Mouse (Mus musculus) liver, postnatal 0 days (tissue): ENCODE measurements at regions not wholly inside any gene's neighbourhood (a gene's known extent, or its start where the extent isn't known, plus 50 kb on each side); places are given as distances from the start of the nearest gene placed in this dataset.

Experiments
- CTCF ChIP-seq: sonication (generic); IDR thresholded peaks from 2 replicates; pipeline ENCODE4 v1.5.1; 2016; ENCODE audit warnings: antibody characterized with exemption, low read depth
- EP300 ChIP-seq: IDR thresholded peaks from 2 replicates; pipeline ENCODE4 v1.6.1; 2016; ENCODE audit warnings: antibody characterized with exemption, low read depth, mild to moderate bottlenecking

- TF ChIP-seq EP300 (no peak), CTCF (no peak)
Observed at GRCm38 (mm10) chr9:87408805-87409204, 153.5 kb upstream of the Cep162 start.
